Mouse (Mus musculus): ENCODE measurements at regions not wholly inside any gene's neighbourhood (a gene's known extent, or its start where the extent isn't known, plus 50 kb on each side); places are given as distances from the start of the nearest gene placed in this dataset.

DNA sequence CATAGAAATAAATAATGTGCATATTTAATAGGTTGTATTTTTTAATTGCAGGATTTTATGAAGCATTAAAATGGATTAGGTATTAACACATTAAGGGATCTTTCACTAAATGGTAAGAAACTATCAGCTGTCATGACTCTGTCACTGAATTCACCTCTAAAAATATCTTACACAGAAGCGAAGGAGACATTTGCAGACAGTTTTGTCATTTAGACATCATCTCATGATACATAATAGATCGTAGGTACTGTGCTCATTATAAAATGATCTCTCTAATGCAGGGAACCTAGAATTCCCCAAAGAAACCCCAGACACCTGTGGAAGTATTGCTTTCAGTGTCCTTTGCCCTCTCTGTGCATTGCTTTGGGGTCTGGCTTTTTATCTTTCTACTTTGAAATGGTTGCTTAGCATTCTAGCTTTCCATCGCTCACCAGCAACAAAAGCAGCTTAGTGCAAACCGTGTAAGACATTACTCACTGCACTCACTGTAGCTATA is 1270.5 kb downstream of the Olfm4 start:
- ChIA-PET POLR2A (no interaction called here), CTCF (no interaction called here)

DNA sequence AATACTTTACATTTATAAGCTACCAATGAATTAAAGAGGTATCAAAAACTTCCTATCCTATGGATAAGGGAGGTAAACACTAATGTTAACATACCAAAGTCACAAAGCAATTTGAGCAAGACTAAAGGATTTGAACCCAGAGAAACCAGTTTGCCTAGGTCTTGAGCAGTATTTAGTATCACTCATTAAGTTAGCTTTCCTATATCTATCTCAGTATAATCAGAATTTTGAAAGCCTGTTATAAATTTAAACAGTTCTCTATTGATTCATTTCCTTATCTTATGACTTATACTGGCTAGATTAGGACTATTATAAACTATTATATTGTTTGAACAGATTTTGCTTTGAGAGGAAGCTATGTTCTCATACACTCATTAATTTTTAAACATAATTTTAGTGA is 1271.5 kb downstream of the Olfm4 start:
- ChIA-PET POLR2A (no interaction called here), CTCF (no interaction called here)

DNA sequence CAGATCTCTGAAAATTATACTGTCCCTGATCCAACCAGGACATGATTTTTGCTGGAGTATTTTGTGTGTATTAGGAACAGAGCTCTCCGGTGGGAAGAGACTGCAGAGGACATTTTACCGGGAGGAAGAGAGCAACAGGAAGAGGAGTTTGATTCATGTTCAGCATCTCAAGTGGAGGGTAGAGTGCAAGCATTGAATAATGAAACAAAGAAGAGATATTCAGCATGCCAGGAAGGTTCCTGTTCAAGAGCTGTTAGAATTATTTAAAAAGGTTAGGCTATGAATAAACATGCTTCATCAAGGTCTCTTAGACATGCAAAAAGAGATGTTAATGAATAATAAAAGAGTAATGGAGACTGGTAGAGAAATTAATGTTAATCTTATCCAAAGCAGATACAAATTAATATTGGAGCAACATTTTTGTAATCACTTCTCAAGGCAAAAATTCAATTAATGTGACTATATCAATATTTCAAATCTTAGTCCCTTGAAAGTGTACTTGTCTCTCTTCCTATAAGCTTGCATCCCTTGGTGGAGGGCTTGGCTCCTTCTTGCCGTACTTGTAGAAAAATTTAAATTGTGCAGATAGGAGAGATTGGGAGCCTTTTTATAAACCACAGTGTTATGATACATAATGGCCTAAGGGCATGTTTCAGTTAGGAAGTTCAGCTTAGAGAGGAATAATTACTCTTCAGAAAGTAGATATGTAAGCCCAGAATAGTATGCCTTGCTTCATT is 1283.9 kb downstream of the Olfm4 start:
- ChIA-PET CTCF (no interaction called here), POLR2A (interaction anchor here in 1 of 4 experiments (0.6 kb wide), 1 partner anchor 227 kb away, joined by 3 read pairs; no protein-coding TSS in a partner anchor)

DNA sequence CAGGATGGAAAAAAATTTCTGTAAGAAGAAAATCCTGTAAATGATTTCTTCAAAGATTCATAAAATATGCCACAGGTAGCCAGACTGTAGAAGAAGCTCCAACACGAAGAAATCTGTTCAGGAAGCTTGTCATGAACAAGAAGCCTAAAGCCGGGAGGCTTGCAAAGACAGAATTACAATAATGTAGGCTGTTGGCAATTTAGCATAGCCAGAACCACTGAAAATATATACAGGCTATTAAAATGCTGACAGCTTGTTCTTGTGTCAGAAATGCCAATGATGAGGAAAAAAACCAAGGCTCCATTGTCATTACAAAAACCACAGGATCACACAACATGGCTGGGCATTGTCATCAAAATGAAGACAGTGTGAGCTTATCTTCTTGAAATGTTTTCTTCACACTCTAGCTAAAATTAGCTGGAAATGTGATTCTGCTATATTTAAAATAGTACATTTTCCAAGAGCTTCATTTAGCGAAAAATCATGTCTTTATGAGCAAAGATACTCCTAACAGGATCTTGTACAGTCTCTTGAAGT is 1303.7 kb downstream of the Olfm4 start:
- CTCF ChIA-PET = interaction anchor here in 1 of 4 experiments (0.7 kb wide), 1 partner anchor 91 kb away, joined by 3 read pairs; no protein-coding TSS in a partner anchor
- POLR2A ChIA-PET = no interaction called here

DNA sequence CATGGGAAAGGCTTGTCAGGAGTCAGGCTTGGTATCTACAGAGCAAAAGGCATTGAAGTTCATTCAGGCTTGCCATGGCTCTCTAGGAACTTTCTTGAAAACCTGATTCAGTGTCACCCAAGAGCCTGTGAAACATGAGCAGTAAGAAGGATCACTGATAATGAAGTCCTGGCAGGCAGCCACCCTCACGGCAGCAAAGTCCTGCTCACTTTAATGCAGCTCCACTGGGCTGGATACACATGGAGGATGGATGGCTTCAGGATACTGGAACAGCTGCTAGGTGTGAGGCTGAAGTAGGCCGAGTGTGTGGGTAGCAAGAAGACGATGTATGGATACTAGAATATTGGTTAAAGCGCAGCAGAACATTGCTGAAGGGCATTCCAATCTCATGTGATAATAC is 1323.3 kb downstream of the Olfm4 start:
- ChIA-PET CTCF (no interaction called here), POLR2A (no interaction called here)

DNA sequence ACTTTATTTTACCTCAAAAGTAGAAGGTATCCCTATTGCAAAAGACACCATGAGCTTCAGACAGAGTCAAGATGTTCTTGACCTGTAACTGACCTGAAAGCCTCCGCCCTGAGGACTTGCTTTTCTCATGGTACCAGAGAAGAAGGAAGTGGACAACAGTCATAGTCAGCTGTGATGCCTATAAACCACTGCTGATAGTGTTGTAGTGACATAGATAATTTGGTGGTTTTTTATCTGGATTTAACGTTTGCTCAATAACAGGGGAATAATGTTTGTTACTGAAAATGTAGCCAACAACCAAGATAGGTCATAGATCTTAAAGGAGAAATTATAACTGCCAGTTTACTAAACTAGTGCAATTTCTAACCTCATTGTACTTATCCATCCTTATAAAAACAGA is 1357.2 kb downstream of the Olfm4 start:
- ChIA-PET CTCF (no interaction called here), POLR2A (no interaction called here)

DNA sequence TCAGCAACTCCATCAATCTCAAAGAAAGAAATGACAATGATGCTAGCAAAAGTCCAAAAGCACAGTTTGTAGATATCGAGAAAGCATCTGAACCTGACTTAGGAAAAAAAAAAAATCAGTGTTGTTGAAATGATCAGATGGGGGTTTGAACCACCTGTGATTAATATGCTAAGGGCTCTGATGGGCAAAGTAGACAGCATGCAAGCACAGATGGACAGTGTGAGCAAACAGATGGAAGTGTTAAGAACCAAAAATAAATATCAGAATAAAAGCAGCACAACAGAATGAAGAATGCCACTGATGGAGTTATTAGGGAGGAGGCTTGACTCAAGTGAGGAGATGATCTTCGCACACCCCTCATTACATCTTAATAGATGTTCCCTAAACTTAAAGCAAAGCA is 1403.7 kb downstream of the Olfm4 start:
- ChIA-PET POLR2A (no interaction called here), CTCF (no interaction called here)
